Mouse (Mus musculus) forebrain, embryonic 16.5 days (tissue): Measurements from ENCODE around the gene Gm2115. TPM values are rescaled to one million over a fixed set of nuclear protein-coding genes. Genes with fewer than 3 reads are reported as not detected.
A peak's percentile ranks its signal among the peaks of the same experiment; 100 is the strongest.

ENCODE experiments used
- ATAC-seq: fragments of 200-750 bp; cut with Nextera tagmentation; 2 replicates; pipeline ENCODE4 v1.8.0; 2017; ENCODE audit warnings: mild to moderate bottlenecking, moderate library complexity
- H3K27ac ChIP-seq: fragments of 300-500 bp; sonication (generic); 2 replicates; pipeline ENCODE4 v1.5.1; 2014; ENCODE audit warnings: low read length, control low read depth
- H3K27me3 ChIP-seq: fragments of 300-500 bp; sonication (generic); replicated peaks from 2 replicates; pipeline ENCODE4 v1.6.1; 2014; ENCODE audit warnings: low read length; ENCODE audit not compliant: control insufficient read depth, insufficient read depth
- H3K36me3 ChIP-seq: fragments of 300-500 bp; sonication (generic); 2 replicates; pipeline ENCODE4 v1.6.1; 2014; ENCODE audit not compliant: control insufficient read depth, insufficient read depth
- H3K4me1 ChIP-seq: fragments of 300-500 bp; sonication (generic); replicated peaks from 2 replicates; pipeline ENCODE4 v1.6.1; 2014; ENCODE audit warnings: low read length; ENCODE audit not compliant: control insufficient read depth, insufficient read depth
- H3K4me2 ChIP-seq: fragments of 300-500 bp; sonication (generic); 2 replicates; pipeline ENCODE4 v1.6.1; 2014; ENCODE audit warnings: mild to moderate bottlenecking, low read length, control low read depth
- H3K4me3 ChIP-seq: fragments of 300-500 bp; sonication (generic); replicated peaks from 2 replicates; pipeline ENCODE4 v1.5.1; 2014; ENCODE audit warnings: mild to moderate bottlenecking, low read length, control low read depth
- H3K9ac ChIP-seq: fragments of 300-500 bp; sonication (generic); replicated peaks from 2 replicates; pipeline ENCODE4 v1.6.1; 2014; ENCODE audit warnings: low read depth, low read length, control low read depth
- H3K9me3 ChIP-seq: fragments of 300-500 bp; sonication (generic); 2 replicates; pipeline ENCODE4 v1.6.1; 2016; ENCODE audit warnings: low read length; ENCODE audit not compliant: control insufficient read depth
- WGBS: fragments of 180-500 bp; shearing (Covaris S2); extraction: QIAGEN DNeasy Blood & Tissue Kit; methylation state at CpG from one replicate; pipeline ENCODE4 v1.1.7; 2014; 5-methylcytosine and 5-hydroxymethylcytosine counted together
- polyA plus RNA-seq: library from polyadenylated mRNA; unstranded; fragments of >200 nt; fragmentation: Nextera tagmentation; extraction: Ambion mirVana; gene quantifications from 2 replicates; pipeline ENCODE4 v1.2.1, GENCODE M21; 2015

Gene Gm2115
- polyA plus RNA-seq, result 0.23 and 0.35 TPM in 2 replicates

DNA sequence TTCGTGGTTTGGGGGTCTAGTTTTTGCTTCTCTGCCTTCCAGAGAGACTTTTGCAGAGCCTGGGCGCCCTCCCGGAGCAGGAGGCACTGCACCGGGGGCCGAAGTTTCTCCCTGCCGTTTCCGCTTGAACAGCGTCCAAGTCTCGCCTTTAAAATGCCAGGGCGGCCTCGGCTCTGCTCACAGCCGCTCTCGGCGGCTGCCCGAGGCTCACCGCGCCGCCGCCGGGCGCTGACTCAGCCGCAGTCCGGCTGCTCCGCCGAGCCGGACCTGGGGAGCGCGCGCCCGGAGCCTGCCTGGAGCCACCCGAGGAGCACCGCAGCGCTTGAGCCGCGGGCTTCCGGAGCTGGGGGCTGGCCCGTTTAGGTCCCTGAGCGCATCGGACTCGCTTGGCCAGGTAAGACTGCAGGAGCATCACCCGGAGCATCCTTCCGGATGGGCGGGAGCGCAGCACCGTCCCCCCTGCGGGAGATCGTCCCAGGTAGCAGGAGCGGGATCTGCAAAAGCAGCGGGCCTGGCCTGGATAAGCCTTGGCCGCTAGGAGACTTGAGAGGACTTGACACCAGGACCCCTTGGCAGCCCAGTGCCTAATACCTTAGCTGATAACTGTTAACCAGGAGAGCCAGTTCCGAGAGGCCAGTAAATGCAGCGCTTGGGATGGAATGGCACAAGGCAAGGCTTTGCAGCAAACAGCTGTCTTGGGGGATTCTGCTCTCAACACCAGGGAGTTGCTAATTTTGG is at the start of gene Gm2115:
TSS of gene Gm2115 (plus strand) at position 159 of the 738 bp plus-strand sequence.
- Histone ChIP-seq H3K27me3 (peaks cover 5% of the 10 kb centered on the region; the same call in 1 of the 2 replicates), H3K4me1 (peaks cover 8% of the 10 kb centered on the region), H3K9me3 (no peaks in the 10 kb centered on the region), H3K4me2 (peak within 1 kb of the TSS; percentile 99), H3K36me3 (no peaks in the 10 kb centered on the region), H3K27ac (no peak within 1 kb of the TSS), H3K9ac (peak within 1 kb of the TSS; percentile 65), H3K4me3 (peak within 1 kb of the TSS; percentile 59)
- 1% methylated on average over 52 of the region's 52 CpGs for WGBS
- ATAC-seq, result peak; percentile 93

DNA sequence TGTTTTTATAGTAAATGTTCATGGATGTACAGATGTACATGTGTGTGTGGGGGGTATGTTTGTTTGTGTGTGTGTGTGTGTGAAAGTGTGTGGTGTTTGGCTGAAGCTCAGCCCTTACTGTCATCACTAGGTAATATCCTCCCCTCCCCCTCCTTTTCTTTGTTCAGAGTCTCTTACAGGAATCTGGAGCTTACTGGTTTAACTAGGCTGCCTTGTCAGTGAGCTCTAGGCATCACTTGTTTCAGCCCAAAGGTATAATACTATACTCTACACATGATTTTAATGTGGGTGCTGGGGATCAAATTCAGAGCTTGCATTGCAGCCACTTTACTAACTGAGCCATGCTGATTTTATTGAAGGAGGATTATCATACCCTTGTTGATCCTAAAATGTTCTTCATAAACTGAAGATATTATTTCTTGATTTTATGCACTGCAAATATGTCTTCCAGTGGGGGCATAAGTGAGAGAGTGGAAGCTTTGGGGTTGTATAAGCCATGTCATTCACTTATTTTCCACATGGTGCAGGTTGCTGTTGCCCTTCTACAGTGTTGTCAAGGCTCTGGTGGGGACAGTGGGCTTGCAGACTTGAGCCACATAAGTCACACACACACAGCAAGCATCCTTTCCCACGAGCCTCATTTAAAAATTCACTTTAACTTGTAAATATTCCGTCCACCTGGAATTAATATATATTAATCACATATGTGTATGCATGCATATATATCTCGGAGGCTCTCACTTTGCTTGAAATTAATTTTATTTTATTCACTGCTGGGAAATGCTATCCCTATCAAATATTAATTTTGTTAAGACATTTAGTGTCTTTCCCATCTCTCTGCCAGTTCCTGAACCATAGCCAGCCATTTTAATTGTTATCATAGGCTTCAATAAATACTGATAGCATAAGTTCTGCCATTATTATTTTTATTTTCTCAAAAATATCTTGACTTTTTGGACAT is 45.0 kb upstream of the Gm2115 start:
- no peak overlapping the region for H3K4me2 ChIP-seq
- no peaks in the 10 kb centered on the region for H3K27me3 ChIP-seq
- no peaks in the 10 kb centered on the region for H3K9me3 ChIP-seq
- WGBS, result 75% methylated on average over 3 of the region's 3 CpGs
- no peak for ATAC-seq
- no peaks in the 10 kb centered on the region for H3K36me3 ChIP-seq
- no peaks in the 10 kb centered on the region for H3K4me1 ChIP-seq
- H3K9ac ChIP-seq, result no peak overlapping the region
- H3K27ac ChIP-seq, result no peak overlapping the region
- no peak overlapping the region for H3K4me3 ChIP-seq

DNA sequence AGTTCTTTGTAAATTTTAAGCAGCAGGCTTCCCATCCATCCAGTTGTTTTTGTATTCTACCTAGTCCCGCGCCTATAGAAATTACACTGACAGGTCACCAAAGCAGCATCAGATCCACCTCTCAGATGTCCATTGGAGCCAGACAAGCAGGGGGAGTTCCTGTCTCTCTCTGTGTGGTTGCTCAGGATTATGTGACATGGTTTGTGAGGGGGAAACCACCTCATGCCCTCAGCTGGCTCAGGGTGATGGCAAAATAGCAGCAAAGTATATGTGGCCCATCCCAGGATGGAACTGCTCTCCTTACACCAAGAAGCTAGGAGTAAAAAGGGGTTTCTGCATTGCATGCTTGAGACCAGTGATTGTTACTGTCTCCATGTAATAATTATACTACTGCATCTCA is 42.3 kb upstream of the Gm2115 start:
- no peak for ATAC-seq
- no peak overlapping the region for H3K4me3 ChIP-seq
- WGBS, result 96% methylated on average over 2 of the region's 2 CpGs
- no peaks in the 10 kb centered on the region for H3K9me3 ChIP-seq
- no peaks in the 10 kb centered on the region for H3K27me3 ChIP-seq
- no peak overlapping the region for H3K9ac ChIP-seq
- no peaks in the 10 kb centered on the region for H3K36me3 ChIP-seq
- H3K4me1 ChIP-seq, result no peaks in the 10 kb centered on the region
- no peak overlapping the region for H3K4me2 ChIP-seq
- no peak overlapping the region for H3K27ac ChIP-seq

DNA sequence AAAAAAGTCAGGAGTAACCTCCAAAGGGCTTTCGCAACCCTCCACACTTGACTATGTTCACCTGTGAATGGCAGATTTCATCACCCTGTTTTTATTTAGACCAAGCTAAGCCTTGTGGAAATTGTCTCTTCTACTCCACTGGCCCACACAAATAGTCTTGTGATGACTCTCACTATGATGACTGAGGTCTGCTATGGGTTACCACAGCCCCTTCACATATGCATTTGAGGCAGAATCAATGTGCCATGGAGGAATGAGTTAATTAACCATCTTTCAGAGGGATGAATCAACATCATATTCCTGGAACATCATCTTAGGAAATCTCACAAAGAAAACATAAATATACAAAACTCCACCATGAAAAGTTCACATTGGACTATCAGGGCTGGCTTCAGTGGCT is 25.6 kb upstream of the Gm2115 start:
- Histone ChIP-seq H3K36me3 (no peaks in the 10 kb centered on the region), H3K4me1 (no peaks in the 10 kb centered on the region), H3K9me3 (no peaks in the 10 kb centered on the region), H3K27me3 (no peaks in the 10 kb centered on the region), H3K4me3 (no peak overlapping the region), H3K9ac (no peak overlapping the region), H3K4me2 (no peak overlapping the region), H3K27ac (no peak overlapping the region)
- no peak for ATAC-seq
- WGBS, result 97% methylated on average over 1 of the region's 1 CpGs

GRCm38 (mm10) chr7:84518533-84519198 is 10.1 kb upstream of the Gm2115 start:
- Histone ChIP-seq H3K4me1 (peaks cover 3% of the 10 kb centered on the region; the same call in 1 of the 2 replicates), H3K4me3 (no peak overlapping the region), H3K9me3 (no peaks in the 10 kb centered on the region), H3K4me2 (no peak overlapping the region), H3K36me3 (no peaks in the 10 kb centered on the region), H3K27ac (no peak overlapping the region), H3K27me3 (no peaks in the 10 kb centered on the region), H3K9ac (no peak overlapping the region)
- ATAC-seq, result no peak

DNA sequence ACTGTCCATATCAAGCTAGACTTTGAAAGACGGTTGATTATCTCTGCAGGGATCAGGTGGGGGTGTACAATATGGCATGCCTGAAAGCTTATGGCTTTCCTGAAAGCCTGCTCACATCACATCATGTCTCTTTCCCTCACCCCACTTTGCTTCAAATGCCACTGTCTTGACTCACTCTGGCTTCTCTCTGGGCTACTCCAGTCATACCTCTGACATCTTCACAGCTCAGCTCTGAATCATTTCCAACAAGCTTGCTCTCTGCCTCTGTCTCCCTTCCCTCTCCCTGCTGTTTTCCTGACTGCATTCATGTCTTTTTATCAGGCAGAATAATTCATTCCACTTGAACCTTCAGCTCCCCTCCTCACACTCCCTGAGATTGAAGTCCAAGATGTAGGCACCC is 7.4 kb upstream of the Gm2115 start:
- H3K9me3 ChIP-seq, result no peaks in the 10 kb centered on the region
- H3K36me3 ChIP-seq, result no peaks in the 10 kb centered on the region
- WGBS, result 73% methylated on average over 1 of the region's 1 CpGs
- H3K27me3 ChIP-seq, result no peaks in the 10 kb centered on the region
- peaks cover 3% of the 10 kb centered on the region; the same call in 1 of the 2 replicates for H3K4me1 ChIP-seq
- H3K9ac ChIP-seq, result no peak overlapping the region
- no peak overlapping the region for H3K4me3 ChIP-seq
- H3K4me2 ChIP-seq, result no peak overlapping the region
- ATAC-seq, result no peak
- no peak overlapping the region for H3K27ac ChIP-seq

DNA sequence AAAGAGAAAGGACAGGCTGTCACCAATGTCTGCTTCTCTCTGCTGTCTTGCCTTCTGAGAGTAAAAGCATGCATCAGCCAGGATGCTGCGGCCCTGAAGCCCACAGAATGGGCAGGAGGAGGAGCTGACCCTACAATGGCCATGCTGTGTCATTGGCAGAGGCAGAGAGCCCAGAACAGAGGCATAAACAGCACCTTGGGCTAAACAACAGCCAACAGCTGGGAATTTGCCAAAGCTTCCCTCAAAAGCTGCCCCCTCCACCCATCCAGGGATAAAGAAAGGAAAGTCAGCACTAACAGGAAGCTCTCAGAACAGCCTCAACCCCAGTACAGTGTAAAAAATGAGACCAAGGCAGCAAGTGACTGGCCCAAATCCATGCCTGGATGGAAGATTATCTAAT is 6.3 kb upstream of the Gm2115 start:
- 44% methylated on average over 1 of the region's 1 CpGs for WGBS
- Histone ChIP-seq H3K36me3 (no peaks in the 10 kb centered on the region), H3K4me3 (no peak overlapping the region), H3K9me3 (no peaks in the 10 kb centered on the region), H3K27ac (no peak overlapping the region), H3K4me2 (no peak overlapping the region), H3K27me3 (no peaks in the 10 kb centered on the region), H3K9ac (no peak overlapping the region), H3K4me1 (peaks cover 3% of the 10 kb centered on the region; the same call in 1 of the 2 replicates)
- peak; percentile 54; the same call in 1 of the 2 replicates for ATAC-seq

- Histone ChIP-seq H3K27ac (no peak overlapping the region), H3K36me3 (no peaks in the 10 kb centered on the region), H3K9ac (no peak overlapping the region), H3K27me3 (peaks cover 5% of the 10 kb centered on the region; the same call in 1 of the 2 replicates), H3K9me3 (no peaks in the 10 kb centered on the region), H3K4me3 (no peak overlapping the region), H3K4me2 (no peak overlapping the region), H3K4me1 (peaks cover 11% of the 10 kb centered on the region)
- ATAC-seq, result no peak
- WGBS, result 54% methylated on average over 1 of the region's 1 CpGs
These were observed 2.6 kb upstream of the Gm2115 start for GRCm38 (mm10) chr7:84526171-84526570.

GRCm38 (mm10) chr7:84532795-84533194 is 4.0 kb downstream of the Gm2115 start:
- WGBS, result 96% methylated on average over 1 of the region's 1 CpGs
- Histone ChIP-seq H3K9ac (no peak overlapping the region), H3K4me1 (peaks cover 8% of the 10 kb centered on the region), H3K4me2 (no peak overlapping the region), H3K27ac (no peak overlapping the region), H3K4me3 (no peak overlapping the region), H3K27me3 (peaks cover 5% of the 10 kb centered on the region; the same call in 1 of the 2 replicates), H3K9me3 (no peaks in the 10 kb centered on the region), H3K36me3 (no peaks in the 10 kb centered on the region)
- no peak for ATAC-seq
